Mouse (Mus musculus): ENCODE results near the gene Enox2.

Enox2 gene

DNA sequence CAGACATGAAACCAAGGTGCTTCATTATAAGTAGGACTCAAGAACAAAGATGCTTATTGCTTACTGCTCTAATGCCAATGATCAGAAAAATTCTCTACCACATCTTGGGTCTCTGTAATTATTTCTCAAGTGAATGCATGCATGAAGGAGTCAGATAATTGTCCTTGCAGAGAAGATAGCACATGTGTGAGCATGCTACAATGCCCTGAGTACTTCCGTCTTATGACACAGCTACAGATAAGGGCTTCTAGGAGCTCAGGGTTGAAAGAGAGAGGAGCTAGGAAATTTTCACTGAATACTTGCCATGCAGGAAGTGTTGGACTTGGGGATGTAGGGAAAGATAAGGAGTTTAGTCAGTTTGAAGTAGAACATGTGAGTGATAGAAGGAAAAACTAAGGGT is 285.2 kb downstream of the Enox2 start:
- DNase-seq (ENCODE audit: low read depth), result no peak

DNA sequence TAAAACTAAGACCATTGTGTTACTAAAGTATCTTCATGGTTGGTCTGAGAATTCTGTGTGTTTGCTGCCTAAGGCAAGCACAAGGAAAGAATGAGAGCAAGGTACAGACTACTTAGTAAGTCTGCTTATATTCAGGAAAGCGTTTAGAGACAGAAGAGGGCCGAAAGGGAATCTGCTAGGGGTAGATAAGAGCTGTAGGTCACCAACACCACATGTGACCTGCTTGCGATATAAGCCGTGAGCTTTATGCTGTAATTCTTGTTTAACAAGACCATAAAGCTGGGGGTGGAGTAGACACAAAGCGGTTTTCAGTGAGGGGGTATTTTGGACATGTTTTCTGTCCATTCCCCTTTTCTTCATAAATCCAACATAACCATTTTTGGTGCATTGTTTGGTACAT is 302.4 kb downstream of the Enox2 start:
- DNase-seq (ENCODE audit: low read depth), result no peak

GRCm38 (mm10) chrX:48984451-48984850 is 303.6 kb downstream of the Enox2 start:
- DNase-seq (ENCODE audit: low read depth), result no peak
